Mouse (Mus musculus): ENCODE results near the gene Cxcr4. TPM values are rescaled to one million over a fixed set of nuclear protein-coding genes. Genes with fewer than 3 reads are reported as not detected.
A peak's percentile ranks its signal among the peaks of the same experiment; 100 is the strongest.
"Not testable (repeated sequence)": the region's sequence is repeated elsewhere in the genome, so short reads cannot be mapped to it uniquely, and the experiment has no call there.

Gene Cxcr4
- polyA plus RNA-seq, 2 experiments from 2014 or later, result 7.4 to 16.6 TPM

DNA sequence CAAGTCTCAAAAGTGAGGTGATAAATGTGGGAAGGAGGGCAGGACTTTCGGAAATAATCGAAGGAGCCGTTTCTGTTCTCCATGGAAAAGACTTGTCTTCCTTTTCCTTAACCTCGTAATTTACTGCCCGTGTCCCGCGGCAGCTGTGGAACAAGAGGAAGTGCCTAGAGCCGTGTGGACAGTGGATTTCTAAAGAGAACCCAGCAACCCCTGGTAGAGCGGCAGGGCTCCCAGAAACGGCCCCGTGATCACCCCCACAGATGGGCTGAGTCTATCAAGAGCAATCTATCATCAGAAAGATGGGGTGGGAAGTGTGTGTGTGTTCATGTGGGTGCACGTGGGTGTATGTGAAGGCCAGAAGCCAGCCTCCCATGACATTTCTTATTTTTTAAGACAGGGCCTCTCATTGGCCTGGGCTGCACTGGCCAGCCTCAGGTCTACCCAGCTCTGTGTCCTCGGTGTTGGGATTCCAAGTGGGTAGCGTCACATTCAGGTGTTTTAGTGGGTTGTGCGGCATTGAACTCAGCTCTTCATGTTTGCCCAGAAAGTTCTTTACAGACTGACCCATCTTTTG, 5.2 kb upstream of the Cxcr4 start:
- no peak for ATAC-seq

DNA sequence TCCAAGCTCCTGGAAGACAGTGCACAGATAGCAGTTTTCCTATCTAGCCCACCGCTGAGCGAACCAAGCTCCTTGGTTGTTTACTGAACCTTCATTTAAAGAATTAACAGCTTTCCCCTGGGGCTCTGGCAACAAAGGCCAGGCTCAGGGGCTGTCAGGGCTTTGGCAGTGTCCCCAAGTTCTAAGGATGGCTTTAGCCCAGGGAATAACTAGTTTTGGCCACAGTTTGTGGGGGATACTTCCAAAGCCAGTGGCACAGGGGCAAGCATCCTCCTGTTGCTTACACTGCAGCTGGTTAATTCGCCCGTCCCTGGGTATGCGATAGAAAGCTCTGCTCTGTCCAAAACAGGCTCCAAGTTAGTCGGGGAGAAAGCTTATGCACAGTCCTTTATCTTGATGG, 3.4 kb upstream of the Cxcr4 start:
- no peak for ATAC-seq

- no peak for ATAC-seq
Observed at GRCm38 (mm10) chr1:128595105-128595420, 3.0 kb upstream of the Cxcr4 start.

DNA sequence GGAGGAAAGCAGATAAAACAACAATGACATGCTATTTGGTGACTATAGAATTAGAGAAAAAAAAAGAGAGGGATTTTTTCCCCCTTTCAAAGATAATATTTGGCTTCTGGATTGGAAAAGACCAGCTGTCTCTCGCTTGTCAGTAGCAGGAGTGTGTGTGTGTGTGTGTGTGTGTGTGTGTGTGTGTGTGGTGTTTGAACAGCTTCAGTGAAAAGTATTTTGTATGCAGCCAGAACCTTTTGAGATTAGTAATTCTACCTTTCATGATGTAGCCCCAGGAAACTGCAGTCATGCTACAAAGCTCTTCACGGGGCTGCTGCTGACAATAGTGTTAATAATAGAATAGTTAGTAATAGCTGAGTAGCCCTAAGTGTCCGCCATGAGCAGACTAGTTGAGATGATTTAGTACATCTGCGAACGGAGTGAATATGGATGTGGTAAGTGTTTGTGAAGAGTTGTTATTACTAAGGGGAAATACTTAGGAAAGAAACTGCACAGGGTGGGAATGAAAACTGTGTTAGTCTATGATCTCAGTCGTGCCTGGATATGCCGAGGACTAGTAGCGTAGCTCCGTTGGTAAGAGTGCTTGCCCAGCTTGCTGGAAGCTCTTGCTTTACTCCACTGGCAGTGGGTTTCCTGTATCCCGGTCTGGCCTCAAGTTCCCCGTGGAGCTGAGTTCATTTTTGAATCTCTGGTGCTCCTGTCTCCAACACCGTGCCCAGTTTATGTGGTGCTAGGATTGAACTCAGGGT, 2.4 kb upstream of the Cxcr4 start:
- no peak for ATAC-seq

GRCm38 (mm10) chr1:128592961-128593501, 938 bp upstream of the Cxcr4 start:
- peak; percentile 6 for ATAC-seq

DNA sequence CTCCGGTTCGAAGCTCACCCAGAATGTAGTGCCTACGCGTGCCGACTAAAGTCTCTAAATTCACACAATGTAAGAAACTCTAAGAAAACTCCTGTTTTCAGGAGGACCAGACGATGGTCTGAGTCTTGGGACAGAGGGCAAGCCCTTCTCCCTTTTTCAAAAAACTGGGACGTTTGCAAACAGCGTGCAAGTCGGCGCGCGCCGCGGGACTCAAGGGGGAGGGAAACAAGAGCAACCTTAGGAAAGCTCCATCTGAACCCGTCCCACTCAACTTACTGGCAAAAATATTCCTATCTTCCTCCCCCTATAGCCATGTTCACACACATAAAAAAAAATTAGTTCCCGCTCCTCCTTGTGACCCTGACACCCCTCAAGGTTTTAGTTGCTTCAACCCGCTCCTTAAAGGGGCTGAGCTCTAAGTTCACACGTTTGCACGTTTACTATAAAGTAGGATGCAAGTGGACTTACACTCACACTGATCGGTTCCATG, 327 bp downstream of the Cxcr4 start:
- peak; percentile 4 for ATAC-seq

- peak; percentile 68 for ATAC-seq
Observed at GRCm38 (mm10) chr1:128590816-128591720, 1.0 kb downstream of the Cxcr4 start.

- no peak for ATAC-seq
Observed at GRCm38 (mm10) chr1:128590011-128590410, 2.1 kb downstream of the Cxcr4 start.

GRCm38 (mm10) chr1:128589488-128589887, 2.6 kb downstream of the Cxcr4 start:
- no peak for ATAC-seq

GRCm38 (mm10) chr1:128588337-128588736, 3.8 kb downstream of the Cxcr4 start:
- no peak for ATAC-seq

- ATAC-seq, result no peak
Observed at GRCm38 (mm10) chr1:128586928-128587780, 4.9 kb downstream of the Cxcr4 start.

GRCm38 (mm10) chr1:128586162-128586927, 5.7 kb downstream of the Cxcr4 start:
- no peak for ATAC-seq

GRCm38 (mm10) chr1:128585396-128586161, 6.5 kb downstream of the Cxcr4 start:
- ATAC-seq, result no peak

DNA sequence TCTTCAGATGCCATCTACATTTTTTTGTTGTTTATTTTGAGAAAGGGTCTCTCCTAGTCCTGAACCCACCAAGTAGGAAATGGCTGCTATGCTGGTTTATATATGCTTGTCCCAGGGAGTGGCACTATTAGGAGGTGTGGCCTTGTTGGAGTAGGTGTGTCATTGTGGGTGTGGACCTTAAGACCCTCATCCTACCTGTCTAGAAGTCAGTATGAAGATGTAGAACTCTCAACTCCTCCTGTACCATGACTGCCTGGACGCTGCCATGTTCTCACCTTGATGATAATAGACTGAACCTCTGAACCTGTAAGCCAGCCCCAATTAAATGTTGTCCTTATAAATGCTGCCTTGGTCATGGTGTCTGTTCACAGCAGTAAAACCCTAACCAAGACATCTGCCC, 7.4 kb downstream of the Cxcr4 start:
- not testable (repeated sequence) for ATAC-seq

GRCm38 (mm10) chr1:128583279-128583872, 8.7 kb downstream of the Cxcr4 start:
- ATAC-seq, result no peak

DNA sequence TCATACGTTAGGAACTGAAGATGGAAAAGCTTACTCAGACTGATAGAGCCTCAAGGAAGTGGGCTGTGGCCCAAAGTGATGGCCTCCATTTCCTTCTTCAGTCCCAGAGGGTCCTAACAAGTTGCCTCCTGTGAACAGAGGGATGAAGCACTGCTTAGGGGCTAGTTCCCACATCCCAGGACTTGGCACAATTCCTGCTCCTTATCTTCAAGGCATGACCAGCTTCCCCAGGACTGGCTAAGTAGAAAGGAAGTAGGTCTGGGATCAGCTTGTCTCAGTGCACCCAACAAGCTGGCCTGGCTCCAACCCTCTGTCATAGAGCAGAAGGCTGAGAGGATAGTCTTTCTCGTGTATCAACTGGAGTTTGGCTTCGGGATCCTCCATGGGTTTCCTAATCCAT, 11.8 kb downstream of the Cxcr4 start:
- no peak for ATAC-seq

- no peak for ATAC-seq
Observed at GRCm38 (mm10) chr1:128578454-128578853, 13.6 kb downstream of the Cxcr4 start.

- no peak for ATAC-seq
Observed at GRCm38 (mm10) chr1:128575096-128575495, 17.0 kb downstream of the Cxcr4 start.

DNA sequence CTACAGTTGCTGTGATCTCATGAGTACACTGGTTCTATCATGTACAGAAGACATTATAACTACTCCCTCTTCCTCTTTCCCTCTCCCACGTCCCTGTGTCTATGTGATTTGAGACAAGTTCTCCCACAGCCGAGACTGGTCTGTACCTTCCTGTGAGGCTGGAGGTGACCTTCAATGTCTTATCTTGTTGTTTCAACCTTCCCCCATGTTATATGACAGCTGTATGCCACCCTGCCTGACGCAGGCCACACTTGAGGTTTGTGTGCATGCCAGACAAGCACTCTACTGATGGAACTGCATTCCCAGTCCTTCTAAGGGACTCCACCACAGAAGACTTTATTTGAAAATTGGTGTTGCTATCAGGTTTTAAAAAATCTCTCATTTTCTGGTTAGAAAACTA, 21.1 kb downstream of the Cxcr4 start:
- no peak for ATAC-seq

All from activated CD4-positive, CD25-positive, alpha-beta regulatory T cell, adult 4 months (primary cell).